Mouse (Mus musculus) embryonic fibroblast, embryonic 13.5 days (primary cell): ENCODE results near the gene Car14.

Experiments used
- CTCF ChIP-seq: IDR thresholded peaks from 2 replicates; pipeline ENCODE4 v1.5.1; 2011; ENCODE audit warnings: mild to moderate bottlenecking, control low read depth, low read length, moderate library complexity, borderline replicate concordance; ENCODE audit not compliant: insufficient read depth
- POLR2A ChIP-seq: IDR thresholded peaks from 2 replicates; pipeline ENCODE4 v1.6.1; 2011; ENCODE audit warnings: low read depth, mild to moderate bottlenecking, control low read depth, low read length, moderate library complexity

DNA sequence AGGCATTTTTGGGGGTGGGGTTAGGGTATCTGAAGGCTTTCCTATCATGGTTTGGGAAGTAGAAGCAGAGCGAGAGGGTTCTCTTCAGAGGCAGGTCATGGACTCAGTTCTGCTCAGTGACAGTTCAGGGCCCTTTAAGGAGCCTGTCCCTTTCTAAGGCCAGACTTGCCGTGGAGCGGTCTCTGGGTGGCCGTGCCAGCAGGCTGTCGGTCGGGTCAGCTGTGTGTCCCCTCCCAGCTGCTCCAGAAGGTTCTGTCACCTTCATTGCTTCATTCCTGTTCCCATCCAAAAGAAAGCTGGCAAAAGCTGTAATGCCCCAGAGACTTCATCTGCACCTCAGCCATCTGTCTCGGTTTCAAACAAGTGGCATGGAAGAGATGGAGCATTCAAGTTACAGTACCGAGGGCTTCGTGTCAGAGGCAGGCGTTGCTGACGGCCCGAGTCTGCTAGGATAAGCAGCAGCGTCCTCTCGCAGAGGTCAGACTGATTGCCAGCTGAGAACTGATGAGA, 41.3 kb upstream of the Car14 start:
- TF ChIP-seq CTCF (no peak), POLR2A (no peak)
